Mouse (Mus musculus) cerebellum, adult 2 months (tissue): Measurements from ENCODE around the gene Pold1. TPM values are rescaled to one million over a fixed set of nuclear protein-coding genes. Genes with fewer than 3 reads are reported as not detected.

Source experiments
- DNase-seq, 2 experiments: peaks; one replicate each; pipeline ENCODE4 v3.0.0; 2021
- H3K27ac ChIP-seq: fragments of 200-500 bp; 2 replicates; pipeline ENCODE4 v1.5.1; 2012; ENCODE audit warnings: low read length, control low read depth, inconsistent platforms; ENCODE audit not compliant: insufficient read depth
- H3K27me3 ChIP-seq: fragments of 200-500 bp; 2 replicates; pipeline ENCODE4 v1.6.1; 2012; ENCODE audit warnings: inconsistent platforms, mild to moderate bottlenecking, low read length, moderate library complexity; ENCODE audit not compliant: control insufficient read depth, insufficient read depth
- H3K4me1 ChIP-seq: fragments of 200-500 bp; 2 replicates; pipeline ENCODE4 v1.6.1; 2011; ENCODE audit warnings: low read length; ENCODE audit not compliant: control insufficient read depth, insufficient read depth
- H3K4me3 ChIP-seq: fragments of 200-500 bp; replicated peaks from 2 replicates; pipeline ENCODE3; 2011; ENCODE audit warnings: mild to moderate bottlenecking, low read depth, low read length, control low read depth; ENCODE audit not compliant: insufficient read depth
- CTCF ChIP-seq: fragments of 200-500 bp; IDR thresholded peaks from 2 replicates; pipeline ENCODE4 v1.5.1; 2011; ENCODE audit warnings: low read depth, mild to moderate bottlenecking, control low read depth, low read length, moderate library complexity, borderline replicate concordance; ENCODE audit not compliant: insufficient read depth
- POLR2A ChIP-seq: fragments of 200-500 bp; IDR thresholded peaks from 2 replicates; pipeline ENCODE4 v1.6.1; 2011; ENCODE audit warnings: low read length, control low read depth, borderline replicate concordance; ENCODE audit not compliant: insufficient read depth
- WGBS: fragments of 180-500 bp; shearing (Covaris S2); methylation state at CpG from one replicate; pipeline ENCODE4 v1.1.7; 2018; 5-methylcytosine and 5-hydroxymethylcytosine counted together
- polyA plus RNA-seq: library from polyadenylated mRNA; depleted of rRNA; stranded (reverse); fragments of >200 nt; gene quantifications from 2 replicates; pipeline ENCODE4 v1.2.3, GENCODE M21; 2012

Pold1 gene
- polyA plus RNA-seq, 1 experiment: 21.6 TPM

GRCm38 (mm10) chr7:44500046-44500445 lies 48.6 kb downstream of the Pold1 start:
- DNase-seq: peak in 1 of 2 experiments; percentile 13
- WGBS: 67% methylated on average over 20 of the region's 20 CpGs
- Histone ChIP-seq H3K27ac (no peak overlapping the region), H3K27me3 (no peaks in the 10 kb centered on the region), H3K4me3 (no peak overlapping the region), H3K4me1 (peaks cover 5% of the 10 kb centered on the region; the same call in 1 of the 2 replicates)
- TF ChIP-seq POLR2A: no peak
- TF ChIP-seq CTCF: no peak

GRCm38 (mm10) chr7:44498922-44499321 lies 49.7 kb downstream of the Pold1 start:
- no peak for DNase-seq
- WGBS: 48% methylated on average over 1 of the region's 1 CpGs
- H3K4me3 ChIP-seq: no peak overlapping the region
- H3K27ac ChIP-seq: no peak overlapping the region
- peaks cover 10% of the 10 kb centered on the region for H3K4me1 ChIP-seq
- TF ChIP-seq POLR2A (no peak), CTCF (no peak)
- H3K27me3 ChIP-seq: no peaks in the 10 kb centered on the region

DNA sequence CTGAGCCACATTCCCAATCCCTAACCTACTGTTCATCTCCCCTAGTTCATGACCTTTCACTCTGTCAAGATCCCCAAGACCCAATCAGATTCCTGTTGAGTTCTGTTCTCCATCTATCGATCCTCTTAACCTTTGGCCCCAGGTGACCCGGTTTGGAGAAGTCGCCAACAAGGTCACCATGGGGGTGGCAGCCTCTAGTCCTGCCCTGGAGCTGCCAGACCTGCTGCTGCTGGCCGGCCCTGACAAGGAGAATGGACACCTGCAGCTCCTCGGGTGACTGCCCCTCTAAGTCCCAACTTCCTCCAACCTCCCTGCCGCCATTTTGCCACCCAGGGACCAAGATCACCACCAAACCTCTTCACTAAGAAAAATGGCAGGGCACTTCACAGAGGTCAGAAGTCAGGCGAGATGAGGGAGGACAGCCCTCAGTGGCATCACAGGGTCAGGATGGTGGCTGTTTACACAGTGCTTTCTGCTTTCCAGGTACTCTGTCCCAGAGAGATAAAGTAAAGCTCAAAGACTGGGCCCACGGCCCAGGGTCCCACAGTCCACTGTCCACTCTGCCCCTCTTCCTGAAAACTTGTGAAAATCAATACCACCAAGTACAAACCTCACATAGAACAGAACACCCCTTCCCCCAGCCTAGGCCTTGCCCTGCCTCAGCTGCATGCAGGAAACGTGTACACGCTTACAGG lies 51.1 kb downstream of the Pold1 start:
- peak in 1 of 2 experiments; percentile 33 for DNase-seq
- Histone ChIP-seq H3K4me1 (peaks cover 13% of the 10 kb centered on the region), H3K4me3 (no peak overlapping the region), H3K27ac (no peak overlapping the region), H3K27me3 (no peaks in the 10 kb centered on the region)
- no peak for TF ChIP-seq POLR2A
- no peak for TF ChIP-seq CTCF
- 88% methylated on average over 10 of the region's 10 CpGs for WGBS

- no peaks in the 10 kb centered on the region for H3K27me3 ChIP-seq
- under 1% methylated on average over 26 of the region's 26 CpGs for WGBS
- peak overlapping the region; percentile 82 for H3K27ac ChIP-seq
- TF ChIP-seq POLR2A (no peak), CTCF (no peak)
- DNase-seq: no peak
- H3K4me3 ChIP-seq: peak overlapping the region; percentile 73
- peaks cover 13% of the 10 kb centered on the region for H3K4me1 ChIP-seq
These were observed 51.9 kb downstream of the Pold1 start for GRCm38 (mm10) chr7:44496771-44497109.

DNA sequence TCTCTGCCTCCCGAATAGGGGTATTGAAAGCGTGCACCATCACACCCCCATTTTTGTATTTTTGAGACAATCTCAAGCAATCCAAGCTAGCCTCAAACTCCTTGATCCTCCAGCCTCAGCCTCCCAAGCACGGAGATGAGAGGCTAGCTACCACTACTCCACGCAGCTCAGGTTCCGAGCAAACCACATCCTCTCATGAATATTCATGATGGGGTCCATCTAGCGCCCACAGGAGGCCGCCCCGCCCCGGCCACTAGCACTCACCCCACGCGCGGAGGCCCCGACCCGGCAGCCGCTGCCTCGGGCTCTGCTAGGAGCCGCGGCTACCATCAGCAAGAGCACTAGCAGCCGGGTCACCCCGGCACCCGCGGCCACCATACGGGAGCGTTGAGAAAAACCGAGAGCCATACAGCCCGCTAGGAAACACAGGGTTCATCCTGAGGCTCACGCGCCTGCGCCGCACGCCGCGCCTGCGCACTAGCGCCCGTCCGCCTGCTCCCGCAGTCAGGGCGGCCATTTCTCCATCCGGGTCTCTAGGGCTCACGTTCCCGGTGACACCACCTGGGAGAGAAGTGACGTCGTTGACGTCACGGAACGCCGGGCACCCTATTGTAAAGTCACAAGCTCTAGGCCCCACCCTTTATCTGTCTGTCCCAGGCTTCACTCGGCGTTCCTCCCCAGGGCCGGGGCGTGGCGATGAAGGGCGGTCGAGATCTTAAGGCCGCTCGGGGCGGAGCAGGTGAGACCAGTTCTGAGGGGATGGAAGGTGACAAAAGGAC lies 52.5 kb downstream of the Pold1 start, which contains the start of the genes Emc10 and Fam71e1:
Emc10 (minus strand) TSS at position 538 of the 779 bp plus-strand sequence.
Fam71e1 (plus strand) TSS at position 590 of the 779 bp plus-strand sequence.
- TF ChIP-seq POLR2A (peak; percentile 80), CTCF (no peak)
- DNase-seq: peak; percentile 99
- whole genome bisulfite sequencing: 1% methylated on average over 58 of the region's 58 CpGs

DNA sequence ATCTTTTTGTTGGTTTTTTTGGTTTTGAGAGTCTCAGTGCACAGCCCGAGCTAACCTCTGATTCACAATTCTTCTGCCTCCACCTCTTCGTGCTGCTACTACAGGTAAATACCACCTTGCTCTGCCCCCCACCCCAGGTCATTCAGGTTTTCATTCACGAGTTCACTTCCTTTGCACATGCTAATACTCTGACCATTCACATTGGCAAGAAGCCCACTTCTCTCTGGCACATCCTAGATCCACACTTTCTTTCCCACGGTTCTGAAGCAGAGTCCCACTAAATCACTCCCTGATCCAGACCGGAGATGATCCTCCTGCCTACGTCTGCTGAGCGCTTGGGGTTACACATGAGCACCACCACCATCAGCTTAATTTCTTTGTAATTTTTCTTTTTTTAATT lies 53.6 kb downstream of the Pold1 start:
- no peaks in the 10 kb centered on the region for H3K27me3 ChIP-seq
- H3K27ac ChIP-seq: no peak overlapping the region
- WGBS: 57% methylated on average over 7 of the region's 7 CpGs
- H3K4me1 ChIP-seq: peaks cover 13% of the 10 kb centered on the region
- H3K4me3 ChIP-seq: peak overlapping the region; percentile 96
- DNase-seq: peak in 1 of 2 experiments; percentile 19
- no peak for TF ChIP-seq CTCF

More for the DNA sequence above, 52.5 kb downstream of the Pold1 start, which contains the start of the genes Emc10 and Fam71e1:
- Histone ChIP-seq H3K4me1 (peaks cover 13% of the 10 kb centered on the region), H3K27me3 (no peaks in the 10 kb centered on the region), H3K27ac (peak within 1 kb of the TSS; percentile 82), H3K4me3 (peak within 1 kb of the TSS; percentile 96)

DNA sequence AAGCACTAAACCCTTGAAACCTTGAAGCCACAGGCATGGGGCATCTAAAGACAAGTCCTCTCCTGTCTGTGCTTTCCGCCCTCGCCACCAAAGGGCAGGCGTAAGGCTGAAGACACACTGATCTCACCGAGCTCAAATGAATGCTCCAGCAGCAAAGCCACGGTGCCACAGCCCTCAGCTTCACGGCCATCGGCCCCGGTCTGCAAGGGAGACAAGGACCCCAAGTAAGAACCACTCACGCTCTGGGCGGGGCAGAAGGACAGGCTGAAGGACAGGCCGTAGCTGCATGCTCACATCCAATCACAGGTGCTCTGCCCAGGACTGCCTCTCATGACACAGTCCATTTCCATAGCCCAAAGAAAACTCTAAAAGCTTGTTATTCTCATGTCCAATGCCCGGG lies 54.0 kb downstream of the Pold1 start:
- 90% methylated on average over 12 of the region's 12 CpGs for WGBS
- no peak for TF ChIP-seq CTCF
- TF ChIP-seq POLR2A: no peak
- DNase-seq: peak in 1 of 2 experiments; percentile 20
- Histone ChIP-seq H3K27me3 (no peaks in the 10 kb centered on the region), H3K4me1 (peaks cover 13% of the 10 kb centered on the region), H3K27ac (no peak overlapping the region), H3K4me3 (no peak overlapping the region)
